ENCODE assay signal across 24 mouse cellular contexts in the genomic region with DNA sequence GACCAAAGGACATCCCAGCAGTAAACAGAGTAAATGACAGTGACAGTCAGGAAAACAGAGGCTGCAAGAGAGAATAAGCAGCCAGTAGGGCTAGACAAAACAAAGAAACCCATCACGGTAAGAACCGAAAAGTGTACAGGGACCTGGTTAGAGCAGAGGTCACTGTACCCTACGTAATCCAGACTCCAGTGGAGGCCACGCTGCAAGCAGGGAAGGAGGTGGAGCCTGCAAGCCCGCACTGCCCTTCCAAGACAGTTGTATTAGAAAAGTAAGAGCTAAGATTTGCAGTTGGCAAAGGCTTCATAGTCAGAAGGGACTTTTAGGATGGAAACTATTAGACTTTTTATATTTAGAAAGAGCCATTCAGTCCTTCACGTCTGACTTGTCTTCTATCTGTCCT. TPM values are rescaled to one million over a fixed set of nuclear protein-coding genes. Genes with fewer than 3 reads are reported as not detected.
"Had no signal": no experiment of that assay in that cellular context is flagged by ENCODE, and none has a peak within 500 bp of the region (broad histone marks: within the 10 kb centered on the region; RNA-seq: fewer than 3 reads in every experiment).

No protein-coding gene starts in this region.

- H3K27me3 ChIP-seq: intestine, embryonic 15.5 days; limb, embryonic 13.5 days; liver, embryonic 15.5 days; neural tube, embryonic 15.5 days had no signal

- H3K27ac ChIP-seq: intestine, embryonic 15.5 days; kidney, postnatal 0 days; limb, embryonic 13.5 days; liver, embryonic 15.5 days; midbrain, embryonic 10.5 days; neural tube, embryonic 15.5 days had no signal

- H3K9ac ChIP-seq: intestine, embryonic 15.5 days; limb, embryonic 13.5 days; liver, embryonic 15.5 days; lung, embryonic 14.5 days; neural tube, embryonic 15.5 days had no signal

- H3K36me3 ChIP-seq: intestine, embryonic 15.5 days; limb, embryonic 13.5 days; liver, embryonic 15.5 days; midbrain, embryonic 10.5 days; neural tube, embryonic 15.5 days had no signal

- H3K4me1 ChIP-seq: intestine, embryonic 15.5 days; limb, embryonic 13.5 days; midbrain, embryonic 10.5 days; neural tube, embryonic 15.5 days had no signal

- DNase-seq: kidney, adult 9 months; left cerebral cortex, postnatal 4 days; lung, embryonic 14.5 days; lung, postnatal 10 days; lung, postnatal 4 days; midbrain, embryonic 14.5 days; right cerebral cortex, adult 18-20 months; right cerebral cortex, postnatal 25 days; thymus, adult 18-20 months; thymus, postnatal 14 days had no signal

- H3K4me3 ChIP-seq: intestine, embryonic 15.5 days; limb, embryonic 13.5 days; liver, embryonic 15.5 days; midbrain, embryonic 10.5 days; myocyte; neural tube, embryonic 15.5 days had no signal

- H3K4me2 ChIP-seq: intestine, embryonic 15.5 days; limb, embryonic 13.5 days; liver, embryonic 15.5 days; lung, embryonic 14.5 days; neural tube, embryonic 15.5 days had no signal

- H3K9me3 ChIP-seq: intestine, embryonic 15.5 days; limb, embryonic 13.5 days; liver, embryonic 15.5 days; midbrain, embryonic 10.5 days; neural tube, embryonic 15.5 days had no signal

RNA-seq across cellular contexts. Expression of a gene that starts 0.4 kb away (rescaled TPM):
- total RNA-seq: layer of hippocampus, adult 18-20 months; layer of hippocampus, postnatal 10 days; left cerebral cortex, adult 18-20 months; left cerebral cortex, postnatal 10 days; left cerebral cortex, postnatal 4 days had no signal
- polyA plus RNA-seq: intestine, embryonic 15.5 days; kidney, postnatal 0 days; limb, embryonic 13.5 days; lung, embryonic 14.5 days; midbrain, embryonic 10.5 days; midbrain, embryonic 14.5 days; myocyte; neural tube, embryonic 11.5 days; neural tube, embryonic 15.5 days; stomach, embryonic 14.5 days had no signal

RNA-seq across cellular contexts. Expression of a gene that starts 14.2 kb away (rescaled TPM):
- total RNA-seq: left cerebral cortex, postnatal 4 days; megakaryocyte, adult 5-6 weeks had no signal
- polyA plus RNA-seq: lung, embryonic 14.5 days; midbrain, embryonic 10.5 days; stomach, embryonic 14.5 days had no signal

RNA-seq across cellular contexts. Expression of a gene that starts 42.1 kb away (rescaled TPM):
- total RNA-seq: megakaryocyte, adult 5-6 weeks had no signal
- polyA plus RNA-seq: lung, embryonic 14.5 days had no signal

RNA-seq across cellular contexts. Expression of a gene that starts 49.4 kb away (rescaled TPM):
- polyA plus RNA-seq: midbrain, embryonic 10.5 days; neural tube, embryonic 11.5 days had no signal
